Mouse (Mus musculus) stomach, postnatal 0 days (tissue): ENCODE measurements at regions not wholly inside any gene's neighbourhood (a gene's known extent, or its start where the extent isn't known, plus 50 kb on each side); places are given as distances from the start of the nearest gene placed in this dataset.

Source experiments
- CTCF ChIP-seq: IDR thresholded peaks from 2 replicates; pipeline ENCODE4 v1.5.1; 2016; ENCODE audit warnings: antibody characterized with exemption, low read depth, mild to moderate bottlenecking, moderate library complexity
- EP300 ChIP-seq: optimal IDR thresholded peaks from 2 replicates; pipeline ENCODE3; 2016; ENCODE audit warnings: antibody characterized with exemption

- TF ChIP-seq CTCF, result no peak
- TF ChIP-seq EP300, result no peak
Observed at GRCm38 (mm10) chr13:115423761-115424160, 322.0 kb upstream of the Itga1 start.
